Mouse (Mus musculus) heart, embryonic 15.5 days (tissue): Measurements from ENCODE around the gene Itgb2l. TPM values are rescaled to one million over a fixed set of nuclear protein-coding genes. Genes with fewer than 3 reads are reported as not detected.
"Not testable (repeated sequence)": the region's sequence is repeated elsewhere in the genome, so short reads cannot be mapped to it uniquely, and the experiment has no call there.

Experiments
- ATAC-seq: fragments of 200-750 bp; cut with Nextera tagmentation; replicated peaks from 2 replicates; pipeline ENCODE4 v1.8.0; 2017; ENCODE audit warnings: low read depth, moderate TSS enrichment; ENCODE audit not compliant: insufficient number of reproducible peaks, insufficient read depth, low FRiP score
- H3K27ac ChIP-seq: fragments of 300-500 bp; sonication (generic); 2 replicates; pipeline ENCODE4 v1.5.1; 2015; ENCODE audit warnings: mild to moderate bottlenecking, inconsistent platforms
- H3K27me3 ChIP-seq: fragments of 300-500 bp; sonication (generic); 2 replicates; pipeline ENCODE4 v1.6.1; 2015; ENCODE audit warnings: inconsistent platforms
- H3K36me3 ChIP-seq: fragments of 300-500 bp; sonication (generic); 2 replicates; pipeline ENCODE4 v1.6.1; 2015; ENCODE audit warnings: mild to moderate bottlenecking, inconsistent platforms
- H3K4me1 ChIP-seq: fragments of 300-500 bp; sonication (generic); replicated peaks from 2 replicates; pipeline ENCODE4 v1.6.1; 2015; ENCODE audit warnings: inconsistent platforms
- H3K4me2 ChIP-seq: fragments of 300-500 bp; sonication (generic); 2 replicates; pipeline ENCODE4 v1.6.1; 2015; ENCODE audit warnings: inconsistent platforms, mild to moderate bottlenecking, moderate library complexity
- H3K4me3 ChIP-seq: fragments of 300-500 bp; sonication (generic); 2 replicates; pipeline ENCODE4 v1.5.1; 2015; ENCODE audit warnings: mild to moderate bottlenecking, inconsistent platforms
- H3K9ac ChIP-seq: fragments of 300-500 bp; sonication (generic); 2 replicates; pipeline ENCODE4 v1.6.1; 2015; ENCODE audit warnings: mild to moderate bottlenecking, inconsistent platforms
- H3K9me3 ChIP-seq: fragments of 300-500 bp; sonication (generic); replicated peaks from 2 replicates; pipeline ENCODE4 v1.6.1; 2016; ENCODE audit warnings: inconsistent platforms
- WGBS: fragments of 180-500 bp; shearing (Covaris S2); methylation state at CpG from one replicate; pipeline ENCODE4 v1.1.7; 2015; ENCODE audit warnings: mixed read lengths; 5-methylcytosine and 5-hydroxymethylcytosine counted together
- polyA plus RNA-seq: library from polyadenylated mRNA; unstranded; fragments of >200 nt; fragmentation: Nextera tagmentation; extraction: Ambion mirVana; gene quantifications from 2 replicates; pipeline ENCODE4 v1.2.1, GENCODE M21; 2015

The Itgb2l gene
- polyA plus RNA-seq, 1 experiment from 2014 or later, result not detected

DNA sequence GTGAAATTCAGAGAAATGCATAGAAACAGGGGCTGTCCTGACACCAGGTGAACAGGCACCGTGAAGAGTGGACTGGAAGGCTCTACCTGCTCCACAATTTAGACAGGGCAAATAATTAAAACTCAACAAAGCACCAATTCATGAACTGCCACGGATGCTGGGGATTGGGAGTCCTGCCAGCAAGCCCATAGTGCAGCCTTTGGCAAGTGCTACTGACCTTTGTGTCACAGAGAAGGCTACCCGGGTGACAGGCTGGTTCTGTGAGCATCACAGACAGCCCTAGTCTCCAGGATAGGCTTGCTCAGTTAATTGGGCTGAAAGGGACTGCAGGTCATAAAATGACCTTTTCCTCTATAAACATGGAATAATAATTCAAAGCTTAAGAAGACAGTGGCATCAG lies 17.4 kb upstream of the Itgb2l start:
- Histone ChIP-seq H3K36me3 (no peaks in the 10 kb centered on the region), H3K4me1 (no peaks in the 10 kb centered on the region), H3K27me3 (peaks cover 3% of the 10 kb centered on the region; the same call in 1 of the 2 replicates), H3K4me3 (no peak overlapping the region), H3K27ac (no peak overlapping the region), H3K9me3 (no peaks in the 10 kb centered on the region), H3K9ac (no peak overlapping the region), H3K4me2 (no peak overlapping the region)
- 62% methylated on average over 3 of the region's 3 CpGs for WGBS
- ATAC-seq, result no peak

DNA sequence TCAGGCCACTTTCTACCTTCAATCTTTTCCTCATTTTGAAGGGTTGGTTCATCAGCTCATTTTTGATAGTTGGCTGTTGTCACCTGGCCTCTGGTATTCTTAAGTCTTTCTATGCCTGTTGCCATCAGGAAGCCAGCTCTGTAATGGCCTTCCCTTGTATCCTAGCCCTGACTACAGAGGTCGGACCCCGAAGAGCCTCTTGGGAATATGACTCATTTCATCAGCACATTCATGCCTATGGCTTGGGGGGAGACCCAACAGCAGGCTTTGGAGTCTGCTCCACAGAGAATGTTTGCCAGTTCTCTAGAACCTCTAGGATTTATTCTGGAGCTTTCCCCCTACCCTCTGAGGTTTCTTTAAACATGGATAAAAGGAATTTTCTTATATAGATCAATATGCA lies 15.9 kb upstream of the Itgb2l start:
- H3K9ac ChIP-seq, result no peak overlapping the region
- H3K27me3 ChIP-seq, result peaks cover 3% of the 10 kb centered on the region; the same call in 1 of the 2 replicates
- H3K36me3 ChIP-seq, result no peaks in the 10 kb centered on the region
- no peak overlapping the region for H3K4me3 ChIP-seq
- ATAC-seq, result no peak
- no peaks in the 10 kb centered on the region for H3K9me3 ChIP-seq
- WGBS, result 84% methylated on average over 2 of the region's 2 CpGs
- H3K4me2 ChIP-seq, result no peak overlapping the region
- no peaks in the 10 kb centered on the region for H3K4me1 ChIP-seq
- H3K27ac ChIP-seq, result no peak overlapping the region

- Histone ChIP-seq H3K36me3 (no peaks in the 10 kb centered on the region), H3K4me3 (no peak overlapping the region), H3K4me2 (no peak overlapping the region), H3K27ac (no peak overlapping the region), H3K27me3 (peaks cover 3% of the 10 kb centered on the region; the same call in 1 of the 2 replicates), H3K9me3 (no peaks in the 10 kb centered on the region), H3K4me1 (no peaks in the 10 kb centered on the region), H3K9ac (no peak overlapping the region)
- 78% methylated on average over 5 of the region's 5 CpGs for WGBS
- ATAC-seq, result no peak
Measured at GRCm38 (mm10) chr16:96457612-96458011, 14.2 kb upstream of the Itgb2l start.

DNA sequence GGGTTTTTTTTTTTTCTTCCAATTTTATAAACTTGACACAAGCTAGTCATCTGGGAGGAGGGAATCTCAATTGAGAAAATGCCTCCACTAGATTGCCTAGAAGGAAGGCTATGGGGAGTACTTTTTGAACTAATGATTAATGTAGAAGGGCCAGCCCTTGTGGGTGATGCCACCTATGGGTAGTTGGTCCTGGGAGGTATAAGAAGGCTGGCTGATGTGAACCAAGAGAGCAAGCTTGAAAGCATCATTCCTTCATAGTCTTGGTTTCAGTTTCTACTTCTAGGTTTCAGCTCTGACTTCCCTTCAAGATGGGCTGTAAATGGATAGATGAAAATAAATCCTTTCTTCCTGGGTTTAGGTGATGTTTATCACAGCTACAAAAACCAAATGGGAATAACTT lies 10.7 kb upstream of the Itgb2l start:
- no peak overlapping the region for H3K4me3 ChIP-seq
- no peak overlapping the region for H3K4me2 ChIP-seq
- ATAC-seq, result no peak
- H3K9ac ChIP-seq, result no peak overlapping the region
- H3K9me3 ChIP-seq, result no peaks in the 10 kb centered on the region
- no peaks in the 10 kb centered on the region for H3K4me1 ChIP-seq
- H3K36me3 ChIP-seq, result no peaks in the 10 kb centered on the region
- no peak overlapping the region for H3K27ac ChIP-seq
- H3K27me3 ChIP-seq, result 0 out of 2 replicates have a peak, but pooled peaks cover 3% of the 10 kb centered on the region

- ATAC-seq, H3K4me3 ChIP-seq, H3K9ac ChIP-seq, H3K4me1 ChIP-seq, H3K4me2 ChIP-seq, H3K9me3 ChIP-seq, H3K36me3 ChIP-seq, H3K27ac ChIP-seq, H3K27me3 ChIP-seq: not testable (repeated sequence)
- WGBS, result 92% methylated on average over 15 of the region's 16 CpGs
Measured at GRCm38 (mm10) chr16:96450871-96451270, 7.5 kb upstream of the Itgb2l start.

GRCm38 (mm10) chr16:96441826-96442225 lies 1.6 kb downstream of the Itgb2l start:
- H3K27ac ChIP-seq, result no peak overlapping the region
- no peaks in the 10 kb centered on the region for H3K4me1 ChIP-seq
- ATAC-seq, result no peak
- H3K27me3 ChIP-seq, result no peaks in the 10 kb centered on the region
- H3K4me3 ChIP-seq, result no peak overlapping the region
- no peaks in the 10 kb centered on the region for H3K9me3 ChIP-seq
- no peaks in the 10 kb centered on the region for H3K36me3 ChIP-seq
- H3K9ac ChIP-seq, result no peak overlapping the region
- no peak overlapping the region for H3K4me2 ChIP-seq
- 87% methylated on average over 3 of the region's 3 CpGs for WGBS

DNA sequence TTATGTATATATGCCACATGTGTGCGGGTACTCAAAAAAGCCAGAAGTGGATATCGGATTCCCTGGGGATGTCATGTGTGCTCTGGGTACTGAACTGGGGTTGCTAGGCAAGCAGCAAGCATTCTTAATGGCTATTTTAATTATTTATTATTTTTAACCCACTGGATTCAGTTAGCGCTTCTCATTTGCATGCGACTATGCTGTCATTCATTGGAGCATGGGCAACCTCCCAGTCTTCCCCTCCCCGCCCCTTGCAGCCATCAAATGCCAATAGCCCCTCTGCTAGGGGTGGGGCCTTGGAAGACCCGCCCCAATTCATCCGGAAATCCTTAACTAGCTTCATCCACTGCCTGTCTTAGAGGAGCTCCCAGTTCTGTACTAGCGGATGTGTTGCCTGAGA lies 2.5 kb downstream of the Itgb2l start:
- 80% methylated on average over 8 of the region's 8 CpGs for WGBS

DNA sequence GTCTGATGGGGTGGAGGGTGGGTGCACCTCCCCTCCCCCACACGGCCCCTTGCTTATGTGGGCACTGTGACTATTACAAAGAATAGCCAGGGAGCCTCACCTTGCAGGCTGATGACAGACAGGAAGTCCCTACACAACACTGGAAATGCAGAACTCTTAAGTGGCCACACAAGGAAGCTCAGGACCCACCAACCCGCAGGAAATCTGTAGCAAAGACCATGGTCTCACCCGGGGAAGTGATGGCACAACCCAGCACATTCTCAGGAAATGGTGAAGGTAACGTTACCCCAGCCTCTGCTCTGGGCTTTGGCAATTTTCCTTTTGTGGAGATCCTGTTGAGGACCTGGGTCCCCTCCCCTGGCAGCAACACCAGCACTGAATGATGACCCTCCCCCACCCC lies 3.7 kb downstream of the Itgb2l start:
- Histone ChIP-seq H3K27ac (no peak overlapping the region), H3K4me1 (no peaks in the 10 kb centered on the region), H3K36me3 (no peaks in the 10 kb centered on the region), H3K4me2 (no peak overlapping the region), H3K9ac (no peak overlapping the region), H3K4me3 (no peak overlapping the region), H3K9me3 (no peaks in the 10 kb centered on the region), H3K27me3 (no peaks in the 10 kb centered on the region)
- no peak for ATAC-seq
- 57% methylated on average over 4 of the region's 4 CpGs for WGBS

More for the DNA sequence above, 2.5 kb downstream of the Itgb2l start:
- no peak overlapping the region for H3K4me2 ChIP-seq
- H3K4me3 ChIP-seq, result no peak overlapping the region
- no peaks in the 10 kb centered on the region for H3K9me3 ChIP-seq
- no peaks in the 10 kb centered on the region for H3K4me1 ChIP-seq
- ATAC-seq, result no peak
- no peaks in the 10 kb centered on the region for H3K36me3 ChIP-seq
- no peaks in the 10 kb centered on the region for H3K27me3 ChIP-seq
- no peak overlapping the region for H3K27ac ChIP-seq
- no peak overlapping the region for H3K9ac ChIP-seq

DNA sequence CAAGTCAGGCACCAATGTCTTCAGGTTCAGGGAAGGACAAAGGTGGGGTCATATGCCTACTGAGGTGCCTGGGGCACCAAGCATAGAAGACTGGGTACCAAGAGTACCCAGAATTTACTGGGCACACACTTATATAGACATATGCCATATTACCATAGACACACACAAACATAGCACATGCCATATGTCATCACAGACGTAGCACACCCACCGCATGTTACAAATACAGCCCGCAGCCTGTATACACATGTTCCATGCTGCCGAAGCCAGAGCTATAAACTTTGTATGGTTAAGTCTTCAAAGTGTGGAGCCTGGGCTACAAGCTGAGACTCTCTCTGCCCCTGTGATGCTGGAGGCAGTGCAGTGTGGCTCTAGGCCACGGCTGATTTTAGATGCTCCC lies 4.5 kb downstream of the Itgb2l start:
- 90% methylated on average over 5 of the region's 5 CpGs for WGBS

DNA sequence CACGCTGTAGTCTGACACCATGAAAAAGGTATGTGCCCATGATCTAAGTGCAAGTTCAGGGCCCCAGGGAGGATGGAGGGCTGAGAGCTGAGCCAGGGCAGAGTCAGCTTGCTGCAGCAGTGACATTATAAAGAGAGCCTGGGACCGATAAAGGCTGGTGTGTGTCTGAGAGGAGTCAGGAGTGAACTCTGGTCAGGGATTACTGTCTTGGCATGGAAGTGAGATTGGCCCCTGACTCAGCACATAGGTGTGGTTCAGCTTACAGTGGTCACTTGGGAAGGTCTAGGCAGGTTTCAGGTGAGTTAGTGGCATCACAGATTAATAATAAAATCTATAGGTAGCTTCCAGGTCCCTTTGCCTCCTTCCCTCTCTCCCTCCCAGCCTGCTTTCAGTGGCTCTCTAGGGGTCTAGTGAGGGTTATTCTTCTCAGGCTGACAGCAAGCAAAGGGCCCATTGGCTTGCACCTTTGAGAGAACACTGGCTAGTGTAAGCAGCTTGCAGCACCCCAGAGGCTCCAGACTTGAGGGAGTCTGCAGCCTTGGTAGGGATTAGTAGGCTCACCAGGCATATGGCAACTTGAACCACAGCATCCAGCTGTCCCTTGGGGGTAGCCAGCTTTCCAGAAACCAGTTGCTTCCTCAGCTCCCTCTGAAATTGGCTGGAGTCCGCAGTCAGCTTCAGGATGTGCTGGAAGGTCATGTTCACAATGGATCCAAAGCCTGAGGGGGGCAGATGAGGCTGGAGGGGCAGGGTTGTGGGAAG lies 9.2 kb downstream of the Itgb2l start:
- ATAC-seq, result no peak
- Histone ChIP-seq H3K4me2 (no peak overlapping the region), H3K9me3 (no peaks in the 10 kb centered on the region), H3K27ac (no peak overlapping the region), H3K4me3 (no peak overlapping the region), H3K9ac (no peak overlapping the region), H3K36me3 (no peaks in the 10 kb centered on the region), H3K27me3 (no peaks in the 10 kb centered on the region), H3K4me1 (no peaks in the 10 kb centered on the region)
- WGBS, result 63% methylated on average over 3 of the region's 3 CpGs

More for the DNA sequence above, 4.5 kb downstream of the Itgb2l start:
- H3K4me3 ChIP-seq, result no peak overlapping the region
- H3K9ac ChIP-seq, result no peak overlapping the region
- no peaks in the 10 kb centered on the region for H3K9me3 ChIP-seq
- H3K36me3 ChIP-seq, result no peaks in the 10 kb centered on the region
- H3K4me1 ChIP-seq, result no peaks in the 10 kb centered on the region
- no peak overlapping the region for H3K4me2 ChIP-seq
- no peak for ATAC-seq
- H3K27me3 ChIP-seq, result no peaks in the 10 kb centered on the region
- H3K27ac ChIP-seq, result no peak overlapping the region

DNA sequence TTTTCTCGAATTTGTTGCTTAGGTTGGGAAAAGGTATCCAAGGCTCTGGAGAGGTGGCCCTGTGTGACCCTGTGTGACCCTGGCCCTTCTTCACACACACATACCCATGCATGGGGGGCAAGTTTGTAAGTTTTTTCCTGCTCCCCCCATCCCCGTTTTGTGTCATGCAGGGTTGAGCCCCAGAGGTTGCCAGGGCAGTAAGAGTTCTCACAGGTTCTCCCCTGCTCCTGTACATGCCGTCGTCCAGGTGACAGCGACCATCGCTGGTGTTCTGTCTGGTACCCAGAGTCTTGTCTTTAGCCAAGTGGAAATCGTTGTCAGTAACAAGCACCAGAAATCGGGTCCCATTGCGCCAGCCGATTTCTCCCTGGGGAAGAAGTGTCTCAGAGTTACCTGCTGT lies 10.2 kb downstream of the Itgb2l start:
- H3K4me3 ChIP-seq, result no peak overlapping the region
- no peaks in the 10 kb centered on the region for H3K36me3 ChIP-seq
- H3K27me3 ChIP-seq, result no peaks in the 10 kb centered on the region
- no peaks in the 10 kb centered on the region for H3K4me1 ChIP-seq
- no peak for ATAC-seq
- no peak overlapping the region for H3K9ac ChIP-seq
- H3K9me3 ChIP-seq, result no peaks in the 10 kb centered on the region
- H3K27ac ChIP-seq, result no peak overlapping the region
- 81% methylated on average over 10 of the region's 10 CpGs for WGBS
- H3K4me2 ChIP-seq, result no peak overlapping the region

DNA sequence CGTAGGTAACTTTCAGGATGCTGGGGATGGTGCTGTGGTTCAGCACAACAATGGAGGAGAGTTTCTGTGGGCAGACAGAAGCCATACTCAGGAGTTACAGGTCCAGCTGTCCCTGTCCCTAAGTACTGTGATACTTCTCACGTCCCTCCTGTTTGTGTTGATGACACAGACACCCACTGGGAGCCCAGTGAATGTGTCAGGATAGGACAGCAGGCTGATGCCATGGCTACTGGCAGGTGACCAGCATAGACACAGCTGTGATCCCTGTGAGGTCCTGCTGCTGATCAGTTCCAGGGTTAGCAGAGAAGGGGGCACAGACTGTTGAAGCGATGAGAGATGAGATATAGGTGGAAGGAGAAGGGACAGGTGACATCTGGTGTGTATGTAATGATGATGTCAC lies 14.4 kb downstream of the Itgb2l start:
- no peak overlapping the region for H3K4me2 ChIP-seq
- no peaks in the 10 kb centered on the region for H3K9me3 ChIP-seq
- no peaks in the 10 kb centered on the region for H3K36me3 ChIP-seq
- no peaks in the 10 kb centered on the region for H3K4me1 ChIP-seq
- no peaks in the 10 kb centered on the region for H3K27me3 ChIP-seq
- no peak overlapping the region for H3K27ac ChIP-seq
- WGBS, result 55% methylated on average over 3 of the region's 3 CpGs
- H3K9ac ChIP-seq, result no peak overlapping the region
- H3K4me3 ChIP-seq, result no peak overlapping the region
- ATAC-seq, result no peak
